Mouse (Mus musculus): Measurements from ENCODE around the gene Smtnl1. TPM values are rescaled to one million over a fixed set of nuclear protein-coding genes. Genes with fewer than 3 reads are reported as not detected.

The Smtnl1 gene
- polyA plus RNA-seq (2014; fragmentation: Nextera tagmentation; extraction: Ambion mirVana) = not detected in 2 replicates

DNA sequence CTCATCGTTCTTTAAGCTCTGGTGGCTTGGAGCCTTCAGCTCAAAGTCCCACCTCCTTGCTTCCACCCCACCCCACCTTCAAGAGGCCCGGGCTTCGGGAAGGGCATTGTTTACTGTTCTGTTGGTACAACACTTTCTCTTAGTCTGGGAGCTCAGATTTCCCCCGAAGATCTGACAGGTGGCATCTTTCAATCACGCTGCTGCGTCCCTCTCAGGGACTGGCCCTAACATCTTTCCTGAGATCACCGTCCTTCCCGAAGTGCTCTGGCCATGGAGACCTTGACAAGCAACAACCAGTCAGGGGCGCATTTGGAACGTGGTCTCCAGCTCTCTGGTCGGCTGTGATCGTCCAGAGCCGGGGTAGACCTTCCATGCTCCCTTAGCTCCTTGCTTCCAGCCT lies at the start of gene Smtnl1:
TSS of gene Smtnl1 (minus strand) at position 101 of the 400 bp plus-strand sequence.
- peaks cover 2% of the 10 kb centered on the region for H3K4me1 ChIP-seq (replicated peaks; ENCODE audit: control insufficient read depth, insufficient read depth, low read length)
- no peaks in the 10 kb centered on the region for H3K36me3 ChIP-seq (ENCODE audit: control insufficient read depth, insufficient read depth, low read length)
- no peak for DNase-seq (ENCODE audit: low spot score)
- ATAC-seq (ENCODE audit: low FRiP score) = no peak
- 72% methylated on average over 13 of the region's 13 CpGs for WGBS
- H3K27ac ChIP-seq (ENCODE audit: low read depth, low read length) = no peak within 1 kb of the TSS
- no peak within 1 kb of the TSS for H3K4me3 ChIP-seq (ENCODE audit: low read depth, low read length)
- H3K4me2 ChIP-seq (replicated peaks; ENCODE audit: low read depth, low read length) = no peak within 1 kb of the TSS
- H3K9me3 ChIP-seq (ENCODE audit: control insufficient read depth, low read length) = no peaks in the 10 kb centered on the region
- H3K27me3 ChIP-seq (ENCODE audit: control insufficient read depth, insufficient read depth, low read length) = no peaks in the 10 kb centered on the region
- H3K9ac ChIP-seq (ENCODE audit: low read depth, low read length) = no peak within 1 kb of the TSS

DNA sequence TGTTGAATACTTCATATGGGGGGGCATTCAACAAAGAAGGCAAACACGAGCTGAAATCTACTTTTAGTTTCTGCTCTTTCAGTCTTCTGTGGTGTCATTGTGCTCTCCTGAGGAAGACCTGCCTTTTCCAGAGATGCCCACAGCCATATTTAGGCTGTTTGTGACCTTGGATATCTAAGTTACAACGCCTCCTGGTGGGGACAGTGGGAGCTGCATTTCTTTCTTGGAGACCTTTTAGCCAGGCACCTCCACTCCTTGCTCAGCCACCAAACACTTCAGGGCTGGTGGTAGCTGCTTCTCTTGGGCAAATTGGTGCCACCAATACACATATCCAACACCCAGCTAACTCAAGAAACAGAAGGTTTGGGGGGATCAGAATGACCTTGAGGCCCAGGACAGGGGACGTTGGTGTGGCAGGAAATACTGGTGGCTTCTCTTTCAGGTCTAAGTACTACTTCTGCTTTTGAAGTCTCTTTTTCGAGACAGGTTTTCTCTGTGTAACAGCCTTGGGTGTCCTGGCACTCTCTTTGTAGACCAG lies 48.2 kb upstream of the Smtnl1 start:
- WGBS = 75% methylated on average over 4 of the region's 4 CpGs
- no peak overlapping the region for H3K4me2 ChIP-seq (replicated peaks; ENCODE audit: low read depth, low read length)
- DNase-seq (ENCODE audit: low spot score) (no peak), ATAC-seq (ENCODE audit: low FRiP score) (no peak)
- H3K9ac ChIP-seq (ENCODE audit: low read depth, low read length) = no peak overlapping the region
- peaks cover 15% of the 10 kb centered on the region for H3K4me1 ChIP-seq (replicated peaks; ENCODE audit: control insufficient read depth, insufficient read depth, low read length)
- no peaks in the 10 kb centered on the region for H3K9me3 ChIP-seq (ENCODE audit: control insufficient read depth, low read length)
- H3K4me3 ChIP-seq (ENCODE audit: low read depth, low read length) = no peak overlapping the region
- H3K36me3 ChIP-seq (ENCODE audit: control insufficient read depth, insufficient read depth, low read length) = no peaks in the 10 kb centered on the region
- peaks cover 77% of the 10 kb centered on the region for H3K27me3 ChIP-seq (ENCODE audit: control insufficient read depth, insufficient read depth, low read length)
- no peak overlapping the region for H3K27ac ChIP-seq (ENCODE audit: low read depth, low read length)

DNA sequence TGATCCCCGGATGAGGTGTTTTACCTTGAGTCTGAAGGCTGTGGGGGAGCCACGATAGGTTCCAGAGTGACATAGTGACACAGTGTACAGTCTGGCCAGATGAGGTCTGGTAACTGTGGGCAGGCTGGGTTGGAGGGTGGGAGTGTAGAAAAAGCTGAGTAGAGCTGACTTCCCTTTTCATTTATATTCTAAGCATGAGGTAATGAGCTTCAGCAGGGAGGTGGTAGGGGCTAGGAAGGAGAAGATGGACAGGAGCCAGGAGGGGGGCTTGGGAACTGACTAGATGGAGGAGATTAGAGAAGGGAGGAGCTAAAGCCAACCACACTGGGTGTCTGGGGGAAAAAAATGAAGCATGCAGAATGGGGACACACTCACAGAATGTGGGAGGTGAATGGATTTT lies 46.5 kb upstream of the Smtnl1 start:
- peaks cover 15% of the 10 kb centered on the region for H3K4me1 ChIP-seq (replicated peaks; ENCODE audit: control insufficient read depth, insufficient read depth, low read length)
- H3K27ac ChIP-seq (ENCODE audit: low read depth, low read length) = no peak overlapping the region
- H3K4me3 ChIP-seq (ENCODE audit: low read depth, low read length) = no peak overlapping the region
- H3K9me3 ChIP-seq (ENCODE audit: control insufficient read depth, low read length) = no peaks in the 10 kb centered on the region
- DNase-seq (ENCODE audit: low spot score) (no peak), ATAC-seq (ENCODE audit: low FRiP score) (no peak)
- no peak overlapping the region for H3K9ac ChIP-seq (ENCODE audit: low read depth, low read length)
- WGBS = 72% methylated on average over 2 of the region's 2 CpGs
- no peaks in the 10 kb centered on the region for H3K36me3 ChIP-seq (ENCODE audit: control insufficient read depth, insufficient read depth, low read length)
- peaks cover 65% of the 10 kb centered on the region for H3K27me3 ChIP-seq (ENCODE audit: control insufficient read depth, insufficient read depth, low read length)
- no peak overlapping the region for H3K4me2 ChIP-seq (replicated peaks; ENCODE audit: low read depth, low read length)

DNA sequence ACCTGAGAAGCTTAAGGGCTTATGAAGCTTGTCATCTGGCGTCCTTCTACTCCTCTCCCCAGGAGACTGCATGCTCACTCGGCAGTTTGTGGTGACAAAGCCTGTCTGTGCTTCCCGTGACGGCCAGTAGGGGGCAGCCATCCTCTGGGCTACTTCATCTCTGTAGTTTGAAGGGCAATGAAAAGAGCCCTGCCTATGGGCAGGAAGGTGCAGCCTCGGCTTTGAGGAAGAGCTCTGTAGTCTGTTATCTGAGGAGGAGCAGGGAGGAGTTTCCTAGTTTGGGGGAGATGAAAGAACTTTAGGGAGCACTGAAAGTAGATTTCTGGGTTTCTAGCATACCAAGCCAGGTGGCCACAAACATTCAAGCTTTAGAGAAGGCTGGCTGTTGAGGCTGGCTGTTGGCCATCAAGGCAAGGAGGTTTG lies 46.1 kb upstream of the Smtnl1 start:
- no peak overlapping the region for H3K27ac ChIP-seq (ENCODE audit: low read depth, low read length)
- peak; percentile 77 for DNase-seq (ENCODE audit: low spot score)
- no peak overlapping the region for H3K4me3 ChIP-seq (ENCODE audit: low read depth, low read length)
- no peak overlapping the region for H3K9ac ChIP-seq (ENCODE audit: low read depth, low read length)
- H3K36me3 ChIP-seq (ENCODE audit: control insufficient read depth, insufficient read depth, low read length) = no peaks in the 10 kb centered on the region
- WGBS = 9% methylated on average over 5 of the region's 5 CpGs
- no peak overlapping the region for H3K4me2 ChIP-seq (replicated peaks; ENCODE audit: low read depth, low read length)
- peaks cover 15% of the 10 kb centered on the region for H3K4me1 ChIP-seq (replicated peaks; ENCODE audit: control insufficient read depth, insufficient read depth, low read length)
- no peak for ATAC-seq (ENCODE audit: low FRiP score)
- peaks cover 60% of the 10 kb centered on the region for H3K27me3 ChIP-seq (ENCODE audit: control insufficient read depth, insufficient read depth, low read length)
- H3K9me3 ChIP-seq (ENCODE audit: control insufficient read depth, low read length) = no peaks in the 10 kb centered on the region

DNA sequence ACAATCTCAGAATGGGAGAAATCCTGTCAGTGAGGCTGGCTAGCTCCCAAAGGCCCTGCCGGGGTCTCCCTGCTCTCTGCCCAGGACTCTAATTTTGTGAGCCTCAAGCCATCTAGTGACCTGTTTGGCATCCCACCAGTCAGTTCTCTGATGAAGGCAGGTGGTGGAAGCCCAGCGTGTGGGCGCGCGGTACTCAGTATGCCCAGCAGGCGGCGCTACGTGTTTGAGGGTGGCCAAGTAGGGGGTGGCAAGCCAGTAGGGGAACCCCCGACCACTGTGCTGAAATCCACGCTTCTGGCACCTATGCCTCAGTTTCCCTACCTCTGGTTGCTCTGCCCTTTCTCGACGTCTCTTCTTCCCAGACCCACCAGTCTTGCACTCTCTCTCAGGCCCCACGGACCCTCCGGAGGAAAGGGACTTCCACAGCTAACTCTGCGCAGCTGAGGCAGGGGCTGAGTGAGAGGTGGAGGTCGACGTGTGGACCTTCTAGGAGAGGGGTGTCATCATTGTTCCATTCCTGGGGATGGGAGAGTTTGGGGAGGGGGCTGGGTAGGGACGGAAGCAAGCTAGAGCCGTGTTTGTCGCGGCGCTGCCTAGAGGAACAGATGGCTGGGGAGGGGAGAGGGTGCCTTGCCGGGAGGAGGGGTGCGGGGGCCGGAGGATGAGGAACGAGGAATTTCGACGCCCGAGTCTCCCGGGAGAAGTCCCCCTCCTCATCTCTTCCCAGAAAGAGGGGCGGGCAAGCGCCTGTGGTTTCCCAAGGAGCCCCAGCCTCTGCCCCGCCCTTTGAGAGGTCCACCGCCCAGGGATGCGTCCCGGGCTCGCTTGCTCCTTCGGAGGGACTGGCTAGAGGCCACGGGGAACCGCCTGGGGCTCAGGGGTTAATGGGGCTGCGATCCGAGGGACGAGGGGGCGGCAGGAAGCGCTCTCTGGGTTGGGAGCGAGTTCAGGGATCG lies 43.4 kb upstream of the Smtnl1 start:
- H3K36me3 ChIP-seq (ENCODE audit: control insufficient read depth, insufficient read depth, low read length) = no peaks in the 10 kb centered on the region
- peaks cover 34% of the 10 kb centered on the region for H3K27me3 ChIP-seq (ENCODE audit: control insufficient read depth, insufficient read depth, low read length)
- H3K9me3 ChIP-seq (ENCODE audit: control insufficient read depth, low read length) = no peaks in the 10 kb centered on the region
- WGBS = under 1% methylated on average over 46 of the region's 47 CpGs
- peak overlapping the region; percentile 34 for H3K4me3 ChIP-seq (ENCODE audit: low read depth, low read length)
- peak overlapping the region; percentile 47; the same call in 1 of the 2 replicates for H3K9ac ChIP-seq (ENCODE audit: low read depth, low read length)
- H3K4me1 ChIP-seq (replicated peaks; ENCODE audit: control insufficient read depth, insufficient read depth, low read length) = peaks cover 4% of the 10 kb centered on the region; the same call in 1 of the 2 replicates
- no peak overlapping the region for H3K27ac ChIP-seq (ENCODE audit: low read depth, low read length)
- DNase-seq (ENCODE audit: low spot score) = peak; percentile 82
- ATAC-seq (ENCODE audit: low FRiP score) = peak; percentile 74
- peak overlapping the region; percentile 86 for H3K4me2 ChIP-seq (replicated peaks; ENCODE audit: low read depth, low read length)

DNA sequence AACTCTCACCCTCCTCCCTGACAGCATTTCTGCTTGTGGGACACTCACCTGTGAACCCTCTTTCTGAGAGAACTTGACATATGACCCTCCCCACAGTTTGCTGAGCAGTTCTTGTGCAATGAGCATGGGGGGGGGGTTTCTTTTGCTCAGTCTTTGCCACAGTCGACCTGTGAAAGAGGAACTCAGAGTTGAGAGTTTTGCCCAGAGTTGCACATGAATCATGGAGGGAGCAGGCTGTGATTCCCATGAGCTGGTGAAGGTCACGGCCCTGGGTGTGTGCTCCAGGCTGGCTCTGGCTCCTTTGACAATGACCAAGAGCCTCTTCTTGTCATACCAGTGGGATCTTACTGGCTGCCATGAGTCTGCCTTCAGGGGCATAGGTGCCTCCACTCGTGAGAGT lies 39.8 kb upstream of the Smtnl1 start:
- Histone ChIP-seq H3K27ac (ENCODE audit: low read depth, low read length) (no peak overlapping the region), H3K9me3 (ENCODE audit: control insufficient read depth, low read length) (no peaks in the 10 kb centered on the region), H3K9ac (ENCODE audit: low read depth, low read length) (no peak overlapping the region), H3K4me1 (replicated peaks; ENCODE audit: control insufficient read depth, insufficient read depth, low read length) (peaks cover 4% of the 10 kb centered on the region; the same call in 1 of the 2 replicates), H3K27me3 (ENCODE audit: control insufficient read depth, insufficient read depth, low read length) (peaks cover 11% of the 10 kb centered on the region), H3K4me3 (ENCODE audit: low read depth, low read length) (no peak overlapping the region), H3K36me3 (ENCODE audit: control insufficient read depth, insufficient read depth, low read length) (no peaks in the 10 kb centered on the region), H3K4me2 (replicated peaks; ENCODE audit: low read depth, low read length) (no peak overlapping the region)
- ATAC-seq (ENCODE audit: low FRiP score) (no peak), DNase-seq (ENCODE audit: low spot score) (no peak)
- 83% methylated on average over 3 of the region's 3 CpGs for WGBS

DNA sequence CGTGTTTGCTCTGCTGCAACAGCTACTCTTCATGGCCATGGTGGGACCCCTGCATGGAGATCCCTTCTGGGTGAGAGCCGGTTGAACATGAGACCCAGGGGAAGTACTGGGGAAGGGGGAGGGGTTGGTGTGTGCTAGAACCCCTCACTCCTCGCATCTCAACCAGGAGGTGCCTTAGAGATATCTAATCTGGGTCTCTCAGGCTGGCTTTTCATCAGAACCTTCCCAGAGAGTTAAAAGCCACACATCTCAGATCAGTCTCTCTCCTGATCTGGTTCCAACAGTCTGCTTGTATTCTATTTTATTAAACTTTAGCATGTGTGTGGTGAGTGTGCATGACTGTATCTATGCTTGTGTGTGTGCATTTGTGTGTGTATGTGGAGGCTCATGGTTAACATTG lies 39.0 kb upstream of the Smtnl1 start:
- WGBS = 76% methylated on average over 3 of the region's 3 CpGs
- H3K9me3 ChIP-seq (ENCODE audit: control insufficient read depth, low read length) = no peaks in the 10 kb centered on the region
- no peak overlapping the region for H3K4me2 ChIP-seq (replicated peaks; ENCODE audit: low read depth, low read length)
- no peak overlapping the region for H3K9ac ChIP-seq (ENCODE audit: low read depth, low read length)
- H3K27ac ChIP-seq (ENCODE audit: low read depth, low read length) = no peak overlapping the region
- peaks cover 5% of the 10 kb centered on the region for H3K27me3 ChIP-seq (ENCODE audit: control insufficient read depth, insufficient read depth, low read length)
- H3K4me3 ChIP-seq (ENCODE audit: low read depth, low read length) = no peak overlapping the region
- peaks cover 3% of the 10 kb centered on the region; the same call in 1 of the 2 replicates for H3K4me1 ChIP-seq (replicated peaks; ENCODE audit: control insufficient read depth, insufficient read depth, low read length)
- ATAC-seq (ENCODE audit: low FRiP score) (no peak), DNase-seq (ENCODE audit: low spot score) (no peak)
- H3K36me3 ChIP-seq (ENCODE audit: control insufficient read depth, insufficient read depth, low read length) = no peaks in the 10 kb centered on the region

DNA sequence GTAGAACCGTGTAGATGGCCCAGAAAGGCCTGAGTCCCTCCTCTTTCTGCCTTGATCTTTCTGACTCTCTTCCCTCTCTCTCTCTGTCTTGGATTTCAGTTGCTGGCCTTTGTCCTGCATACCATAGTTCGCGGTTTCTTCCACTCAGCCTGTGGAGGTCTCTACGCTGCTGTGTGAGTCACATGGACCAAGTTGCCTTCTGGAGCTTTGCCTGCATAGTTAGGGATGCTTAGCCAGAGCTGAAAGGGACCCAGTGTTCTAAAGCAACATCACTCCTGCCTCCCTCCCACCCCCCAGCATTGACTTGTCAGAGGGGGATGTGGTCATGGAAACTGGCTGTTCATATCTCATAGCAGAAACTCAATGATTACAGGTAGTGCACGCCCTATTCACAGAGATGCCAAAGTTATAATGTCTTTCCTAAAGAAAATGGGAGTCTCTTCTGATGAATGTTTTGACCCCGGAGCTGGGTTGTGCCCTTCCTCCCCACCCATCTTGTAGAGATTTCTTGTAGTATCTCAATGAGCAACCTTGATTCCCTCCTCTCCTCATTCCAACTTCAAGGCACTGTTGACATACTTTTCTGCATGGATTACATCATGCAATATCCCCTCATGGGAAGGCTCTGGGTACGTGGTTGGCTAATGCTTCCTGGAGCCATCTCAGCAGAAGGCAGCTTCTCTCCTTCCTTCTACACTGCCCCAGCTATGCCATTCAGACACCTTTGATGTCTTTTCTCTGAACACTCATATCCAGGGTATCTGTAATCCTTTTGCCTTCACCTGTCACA lies 37.7 kb upstream of the Smtnl1 start:
- no peaks in the 10 kb centered on the region for H3K4me1 ChIP-seq (replicated peaks; ENCODE audit: control insufficient read depth, insufficient read depth, low read length)
- H3K27ac ChIP-seq (ENCODE audit: low read depth, low read length) = no peak overlapping the region
- DNase-seq (ENCODE audit: low spot score) = no peak
- H3K27me3 ChIP-seq (ENCODE audit: control insufficient read depth, insufficient read depth, low read length) = no peaks in the 10 kb centered on the region
- WGBS = 95% methylated on average over 7 of the region's 7 CpGs
- H3K4me2 ChIP-seq (replicated peaks; ENCODE audit: low read depth, low read length) = no peak overlapping the region
- H3K4me3 ChIP-seq (ENCODE audit: low read depth, low read length) = no peak overlapping the region
- no peaks in the 10 kb centered on the region for H3K36me3 ChIP-seq (ENCODE audit: control insufficient read depth, insufficient read depth, low read length)
- ATAC-seq (ENCODE audit: low FRiP score) = no peak
- no peaks in the 10 kb centered on the region for H3K9me3 ChIP-seq (ENCODE audit: control insufficient read depth, low read length)
- no peak overlapping the region for H3K9ac ChIP-seq (ENCODE audit: low read depth, low read length)

Measured in hindbrain, embryonic 11.5 days (tissue).